Mouse (Mus musculus): Measurements from ENCODE around the gene Irgm1.
"Not testable (repeated sequence)": the region's sequence is repeated elsewhere in the genome, so short reads cannot be mapped to it uniquely, and the experiment has no call there.

Irgm1 gene

GRCm38 (mm10) chr11:48836990-48837309 lies 34.5 kb downstream of the Irgm1 start:
- in situ Hi-C loops (cut with MboI; ENCODE audit: unreplicated experiment in 2 of 2) = no loop called here

- in situ Hi-C loops (cut with MboI; ENCODE audit: unreplicated experiment in 2 of 2) = no loop called here
Measured at GRCm38 (mm10) chr11:48835923-48836322, 35.6 kb downstream of the Irgm1 start.

- in situ Hi-C loops (cut with MboI; ENCODE audit: unreplicated experiment in 2 of 2) = no loop called here
Measured at GRCm38 (mm10) chr11:48833731-48834639, 37.5 kb downstream of the Irgm1 start.

GRCm38 (mm10) chr11:48833078-48833730 lies 38.3 kb downstream of the Irgm1 start:
- in situ Hi-C loops (cut with MboI; ENCODE audit: unreplicated experiment in 2 of 2) = no loop called here

GRCm38 (mm10) chr11:48831273-48831672 lies 40.2 kb downstream of the Irgm1 start:
- in situ Hi-C loops (cut with MboI; ENCODE audit: unreplicated experiment in 2 of 2) = no loop called here

GRCm38 (mm10) chr11:48830279-48830678 lies 41.2 kb downstream of the Irgm1 start:
- in situ Hi-C loops (cut with MboI; ENCODE audit: unreplicated experiment in 2 of 2) = no loop called here

GRCm38 (mm10) chr11:48827926-48828325 lies 43.6 kb downstream of the Irgm1 start:
- in situ Hi-C loops (cut with MboI; ENCODE audit: unreplicated experiment in 2 of 2) = no loop called here

- in situ Hi-C loops (cut with MboI; ENCODE audit: unreplicated experiment in 2 of 2) = no loop called here
Measured at GRCm38 (mm10) chr11:48826752-48827096, 44.8 kb downstream of the Irgm1 start.

- in situ Hi-C loops (cut with MboI; ENCODE audit: unreplicated experiment in 2 of 2) = not testable (repeated sequence)
Measured at GRCm38 (mm10) chr11:48825979-48826751, 45.3 kb downstream of the Irgm1 start, which contains the start of the genes Trim7 and Gm12184. Gene Trim7 (plus strand): TSS chr11:48826140. Gene Gm12184 (minus strand): TSS chr11:48826655.

- in situ Hi-C loops (cut with MboI; ENCODE audit: unreplicated experiment in 2 of 2) = loop anchor here (5.0 kb wide), 1 partner anchor 33 kb away; no protein-coding TSS in a partner anchor
Measured at GRCm38 (mm10) chr11:48824311-48824830, 47.1 kb downstream of the Irgm1 start.

- in situ Hi-C loops (cut with MboI; ENCODE audit: unreplicated experiment in 2 of 2) = loop anchor here (5.0 kb wide), 1 partner anchor 34 kb away; no protein-coding TSS in a partner anchor
Measured at GRCm38 (mm10) chr11:48823536-48823972, 47.9 kb downstream of the Irgm1 start.

GRCm38 (mm10) chr11:48822768-48823512 lies 48.5 kb downstream of the Irgm1 start:
- in situ Hi-C loops (cut with MboI; ENCODE audit: unreplicated experiment in 2 of 2) = loop anchor here (5.0 kb wide), 1 partner anchor 34 kb away; no protein-coding TSS in a partner anchor

- in situ Hi-C loops (cut with MboI; ENCODE audit: unreplicated experiment in 2 of 2) = loop anchor here (5.0 kb wide), 1 partner anchor 36 kb away; no protein-coding TSS in a partner anchor
Measured at GRCm38 (mm10) chr11:48821299-48821698, 50.2 kb downstream of the Irgm1 start.

- in situ Hi-C loops (cut with MboI; ENCODE audit: unreplicated experiment in 2 of 2) = loop anchor here (5.0 kb wide), 1 partner anchor 37 kb away; no protein-coding TSS in a partner anchor
Measured at GRCm38 (mm10) chr11:48820308-48820674, 51.2 kb downstream of the Irgm1 start.

- in situ Hi-C loops (cut with MboI; ENCODE audit: unreplicated experiment in 2 of 2) = loop anchor here (5.0 kb wide), 2 partner anchors 38 to 428 kb away; no protein-coding TSS in a partner anchor
Measured at GRCm38 (mm10) chr11:48819614-48820307, 51.7 kb downstream of the Irgm1 start.

- in situ Hi-C loops (cut with MboI; ENCODE audit: unreplicated experiment in 2 of 2) = loop anchor here in 1 of 2 experiments (5.0 kb wide), 1 partner anchor 429 kb away; no protein-coding TSS in a partner anchor
Measured at GRCm38 (mm10) chr11:48818346-48818745, 53.1 kb downstream of the Irgm1 start.

GRCm38 (mm10) chr11:48817794-48818193 lies 53.7 kb downstream of the Irgm1 start:
- in situ Hi-C loops (cut with MboI; ENCODE audit: unreplicated experiment in 2 of 2) = loop anchor here in 1 of 2 experiments (5.0 kb wide), 1 partner anchor 430 kb away; no protein-coding TSS in a partner anchor

GRCm38 (mm10) chr11:48816800-48817665 lies 54.5 kb downstream of the Irgm1 start, which contains the start of gene Trim41:
Gene Trim41 (minus strand): TSS chr11:48817353.
- in situ Hi-C loops (cut with MboI; ENCODE audit: unreplicated experiment in 2 of 2) = loop anchor here in 1 of 2 experiments (5.0 kb wide), 1 partner anchor 430 kb away; no protein-coding TSS in a partner anchor

Data from v-Abl transformed pro-B cells (cell line).